Mouse (Mus musculus): ENCODE measurements at regions not wholly inside any gene's neighbourhood (a gene's known extent, or its start where the extent isn't known, plus 50 kb on each side); places are given as distances from the start of the nearest gene placed in this dataset.

GRCm38 (mm10) chrX:13224902-13225301 is 55.9 kb upstream of the Ddx3x start:
- peak; percentile 64 for ATAC-seq (replicated peaks; ENCODE audit: low FRiP score, poor library complexity, severe bottlenecking)

- no peak for ATAC-seq (replicated peaks; ENCODE audit: low FRiP score, poor library complexity, severe bottlenecking)
Observed at GRCm38 (mm10) chrX:13226429-13226828, 54.3 kb upstream of the Ddx3x start.

GRCm38 (mm10) chrX:13229891-13230614 is 50.7 kb upstream of the Ddx3x start:
- ATAC-seq (replicated peaks; ENCODE audit: low FRiP score, poor library complexity, severe bottlenecking) = peak; percentile 59; the same call in 1 of the 2 replicates

GRCm38 (mm10) chrX:13230615-13231179 is 50.1 kb upstream of the Ddx3x start:
- ATAC-seq (replicated peaks; ENCODE audit: low FRiP score, poor library complexity, severe bottlenecking) = peak; percentile 99

Data from erythroblast, adult 5-6 weeks (primary cell).